Mouse (Mus musculus): ENCODE measurements at regions not wholly inside any gene's neighbourhood (a gene's known extent, or its start where the extent isn't known, plus 50 kb on each side); places are given as distances from the start of the nearest gene placed in this dataset.
A peak's percentile ranks its signal among the peaks of the same experiment; 100 is the strongest.

DNA sequence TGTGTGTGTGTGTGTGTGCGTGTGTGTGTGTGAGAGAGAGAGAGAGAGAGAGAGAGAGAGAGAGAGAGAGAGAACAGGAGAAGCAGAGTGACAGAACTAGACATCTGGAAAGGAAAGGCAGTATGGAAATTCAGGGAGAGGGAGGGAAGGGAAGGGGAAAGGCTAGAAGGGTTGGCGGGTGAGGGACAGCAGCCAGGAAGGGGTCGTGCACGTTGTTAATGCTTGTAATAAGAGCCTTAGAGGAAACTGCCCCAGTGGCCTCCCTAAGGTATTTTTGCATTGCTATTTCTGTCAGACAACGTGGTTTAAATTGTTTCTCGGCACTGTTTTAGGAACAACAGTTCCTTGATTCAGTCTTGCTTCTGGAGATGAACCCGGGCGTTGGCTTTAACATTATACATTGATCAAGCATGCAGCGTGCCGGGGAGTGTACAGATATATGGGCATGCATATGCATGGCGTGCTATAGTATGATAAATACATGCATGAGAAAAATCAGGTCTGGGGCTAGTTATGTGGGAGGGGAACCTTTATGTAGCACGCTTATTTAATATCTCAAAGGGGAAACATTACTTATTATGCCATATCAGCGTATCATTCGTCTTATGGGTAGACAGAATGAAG is 52.6 kb upstream of the Ptgfrn start:
- DNase-seq (ENCODE audit: inconsistent ontology term): peak; percentile 31

DNA sequence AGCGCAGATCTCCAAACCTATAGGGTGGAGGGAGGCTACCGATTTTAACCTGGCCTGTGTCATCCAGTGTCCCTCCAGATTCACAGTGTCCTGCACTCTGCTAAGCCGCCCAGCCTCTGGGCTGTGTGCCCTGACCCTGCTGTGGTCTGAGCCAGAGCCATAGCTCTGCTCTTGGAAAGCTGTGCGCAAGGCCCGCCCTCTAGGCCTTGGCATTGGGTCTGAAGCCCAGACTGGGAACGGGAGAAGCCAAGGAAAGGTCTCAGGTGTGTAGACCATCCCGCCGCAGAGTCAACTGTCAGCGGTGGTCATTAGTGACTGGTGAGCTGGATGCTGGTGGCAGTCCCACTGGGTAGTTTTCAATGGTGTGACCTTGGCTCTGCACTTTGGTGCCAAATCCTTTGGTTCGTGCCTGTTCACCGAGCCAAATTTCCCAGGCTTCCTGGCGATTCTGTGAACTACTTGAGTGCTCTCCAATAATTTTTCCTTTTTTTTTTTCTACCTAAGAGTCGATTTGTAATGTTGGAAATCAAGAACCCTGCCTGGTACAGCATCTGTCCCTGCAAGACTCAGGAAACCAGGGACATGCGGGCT is 52.0 kb upstream of the Ptgfrn start:
- peak; percentile 78 for DNase-seq (ENCODE audit: inconsistent ontology term)

GRCm38 (mm10) chr3:101161421-101161940 is 51.4 kb upstream of the Ptgfrn start:
- DNase-seq (ENCODE audit: inconsistent ontology term): no peak
